Mouse (Mus musculus) erythroid progenitor cell, adult 5-6 weeks (primary cell): ENCODE data around the gene Meiob. TPM values are rescaled to one million over a fixed set of nuclear protein-coding genes. Genes with fewer than 3 reads are reported as not detected.

ENCODE experiments used
- total RNA-seq, 2 experiments: library from RNA; stranded (forward) in 1 of 2; stranded (reverse) in 1 of 2; fragments of 150-400 nt in 1 of 2; fragments of 186-747, 209-891 nt in 1 of 2; gene quantifications; 2 replicates each; pipeline versions ENCODE4 v1.2.3 to v1.2.4; 2015 to 2017; ENCODE audit warnings: low replicate concordance in 2 of 2

Meiob gene
- total RNA-seq, 2 experiments from 2014 or later, result not detected

Other genes with a start within 250 kb of the Meiob start
- 49.0 and 56.6 TPM in 2 replicates for gene Tsc2, start 171.7 kb upstream of the Meiob start, total RNA-seq (2015; ENCODE audit: low replicate concordance)
- gene Tsc2, start 171.7 kb upstream of the Meiob start, total RNA-seq (2017; ENCODE audit: low replicate concordance), result 13.5 and 28.4 TPM in 2 replicates
- gene Nthl1, start 171.6 kb upstream of the Meiob start, total RNA-seq (2015; ENCODE audit: low replicate concordance), result not detected in 2 replicates
- gene Nthl1, start 171.6 kb upstream of the Meiob start, total RNA-seq (2017; ENCODE audit: low replicate concordance), result 0.39 and 1.1 TPM in 2 replicates
- gene Slc9a3r2, start 154.0 kb upstream of the Meiob start, total RNA-seq (2015; ENCODE audit: low replicate concordance), result 0.84 TPM in 1 of 2 replicates, not detected in the other
- not detected in 2 replicates for gene Slc9a3r2, start 154.0 kb upstream of the Meiob start, total RNA-seq (2017; ENCODE audit: low replicate concordance)
- gene Npw, start 145.8 kb upstream of the Meiob start, total RNA-seq (2015; ENCODE audit: low replicate concordance), result not detected in 2 replicates
- gene Npw, start 145.8 kb upstream of the Meiob start, total RNA-seq (2017; ENCODE audit: low replicate concordance), result not detected in 2 replicates
- 13.4 and 18.4 TPM in 2 replicates for gene Zfp598, start 134.6 kb upstream of the Meiob start, total RNA-seq (2015; ENCODE audit: low replicate concordance)
- gene Zfp598, start 134.6 kb upstream of the Meiob start, total RNA-seq (2017; ENCODE audit: low replicate concordance), result 9.2 and 12.0 TPM in 2 replicates
- not detected in 2 replicates for gene Syngr3, start 114.3 kb upstream of the Meiob start, total RNA-seq (2015; ENCODE audit: low replicate concordance)
- not detected in 2 replicates for gene Syngr3, start 114.3 kb upstream of the Meiob start, total RNA-seq (2017; ENCODE audit: low replicate concordance)
- 9.6 and 15.9 TPM in 2 replicates for gene Gfer, start 108.1 kb upstream of the Meiob start, total RNA-seq (2015; ENCODE audit: low replicate concordance)
- gene Gfer, start 108.1 kb upstream of the Meiob start, total RNA-seq (2017; ENCODE audit: low replicate concordance), result 14.0 and 15.7 TPM in 2 replicates
- not detected in 2 replicates for gene Noxo1, start 108.1 kb upstream of the Meiob start, total RNA-seq (2015; ENCODE audit: low replicate concordance)
- not detected in 2 replicates for gene Noxo1, start 108.1 kb upstream of the Meiob start, total RNA-seq (2017; ENCODE audit: low replicate concordance)
- gene Tbl3, start 96.6 kb upstream of the Meiob start, total RNA-seq (2015; ENCODE audit: low replicate concordance), result 5.8 and 10.1 TPM in 2 replicates
- gene Tbl3, start 96.6 kb upstream of the Meiob start, total RNA-seq (2017; ENCODE audit: low replicate concordance), result 4.8 and 9.0 TPM in 2 replicates
- gene Rnf151, start 86.2 kb upstream of the Meiob start, total RNA-seq (2015; ENCODE audit: low replicate concordance), result not detected in 2 replicates
- not detected in 2 replicates for gene Rnf151, start 86.2 kb upstream of the Meiob start, total RNA-seq (2017; ENCODE audit: low replicate concordance)
- gene Rps2, start 86.2 kb upstream of the Meiob start, total RNA-seq (2015; ENCODE audit: low replicate concordance), result 1,299 and 1,601 TPM in 2 replicates
- 315 and 526 TPM in 2 replicates for gene Rps2, start 86.2 kb upstream of the Meiob start, total RNA-seq (2017; ENCODE audit: low replicate concordance)
- gene Ndufb10, start 79.8 kb upstream of the Meiob start, total RNA-seq (2015; ENCODE audit: low replicate concordance), result 178 and 200 TPM in 2 replicates
- gene Ndufb10, start 79.8 kb upstream of the Meiob start, total RNA-seq (2017; ENCODE audit: low replicate concordance), result 84.0 and 122 TPM in 2 replicates
- not detected in 2 replicates for gene Rpl3l, start 76.5 kb upstream of the Meiob start, total RNA-seq (2015; ENCODE audit: low replicate concordance)
- gene Rpl3l, start 76.5 kb upstream of the Meiob start, total RNA-seq (2017; ENCODE audit: low replicate concordance), result not detected in 2 replicates
- gene Msrb1, start 67.6 kb upstream of the Meiob start, total RNA-seq (2015; ENCODE audit: low replicate concordance), result 108 and 112 TPM in 2 replicates
- gene Msrb1, start 67.6 kb upstream of the Meiob start, total RNA-seq (2017; ENCODE audit: low replicate concordance), result 29.5 and 61.6 TPM in 2 replicates
- not detected in 2 replicates for gene Hs3st6, start 51.3 kb upstream of the Meiob start, total RNA-seq (2015; ENCODE audit: low replicate concordance)
- gene Hs3st6, start 51.3 kb upstream of the Meiob start, total RNA-seq (2017; ENCODE audit: low replicate concordance), result not detected in 2 replicates
- gene Hagh, start 35.9 kb downstream of the Meiob start, total RNA-seq (2015; ENCODE audit: low replicate concordance), result 350 and 357 TPM in 2 replicates
- 157 and 279 TPM in 2 replicates for gene Hagh, start 35.9 kb downstream of the Meiob start, total RNA-seq (2017; ENCODE audit: low replicate concordance)
- 50.5 and 87.6 TPM in 2 replicates for gene Fahd1, start 46.1 kb downstream of the Meiob start, total RNA-seq (2015; ENCODE audit: low replicate concordance)
- gene Fahd1, start 46.1 kb downstream of the Meiob start, total RNA-seq (2017; ENCODE audit: low replicate concordance), result 73.2 and 83.4 TPM in 2 replicates
- 0.84 TPM in 1 of 2 replicates, not detected in the other for gene Igfals, start 61.7 kb downstream of the Meiob start, total RNA-seq (2015; ENCODE audit: low replicate concordance)
- gene Igfals, start 61.7 kb downstream of the Meiob start, total RNA-seq (2017; ENCODE audit: low replicate concordance), result not detected in 2 replicates
- 31.9 and 50.8 TPM in 2 replicates for gene Nubp2, start 82.1 kb downstream of the Meiob start, total RNA-seq (2015; ENCODE audit: low replicate concordance)
- 35.0 and 44.1 TPM in 2 replicates for gene Nubp2, start 82.1 kb downstream of the Meiob start, total RNA-seq (2017; ENCODE audit: low replicate concordance)
- 84.0 and 90.5 TPM in 2 replicates for gene Spsb3, start 82.4 kb downstream of the Meiob start, total RNA-seq (2015; ENCODE audit: low replicate concordance)
- 47.5 and 65.7 TPM in 2 replicates for gene Spsb3, start 82.4 kb downstream of the Meiob start, total RNA-seq (2017; ENCODE audit: low replicate concordance)
- 6.3 and 14.4 TPM in 2 replicates for gene Eme2, start 90.8 kb downstream of the Meiob start, total RNA-seq (2015; ENCODE audit: low replicate concordance)
- 12.7 and 24.5 TPM in 2 replicates for gene Eme2, start 90.8 kb downstream of the Meiob start, total RNA-seq (2017; ENCODE audit: low replicate concordance)
- gene Mrps34, start 90.8 kb downstream of the Meiob start, total RNA-seq (2015; ENCODE audit: low replicate concordance), result 8.3 and 9.6 TPM in 2 replicates
- 9.1 and 19.4 TPM in 2 replicates for gene Mrps34, start 90.8 kb downstream of the Meiob start, total RNA-seq (2017; ENCODE audit: low replicate concordance)
- gene Nme3, start 92.2 kb downstream of the Meiob start, total RNA-seq (2015; ENCODE audit: low replicate concordance), result 151 and 169 TPM in 2 replicates
- gene Nme3, start 92.2 kb downstream of the Meiob start, total RNA-seq (2017; ENCODE audit: low replicate concordance), result 95.5 and 101 TPM in 2 replicates
- gene Mapk8ip3, start 132.7 kb downstream of the Meiob start, total RNA-seq (2015; ENCODE audit: low replicate concordance), result 132 and 177 TPM in 2 replicates
- gene Mapk8ip3, start 132.7 kb downstream of the Meiob start, total RNA-seq (2017; ENCODE audit: low replicate concordance), result 264 and 268 TPM in 2 replicates
- gene Jpt2, start 156.4 kb downstream of the Meiob start, total RNA-seq (2015; ENCODE audit: low replicate concordance), result 33.2 and 39.0 TPM in 2 replicates
- gene Jpt2, start 156.4 kb downstream of the Meiob start, total RNA-seq (2017; ENCODE audit: low replicate concordance), result 21.4 and 25.6 TPM in 2 replicates
- 49.9 and 54.4 TPM in 2 replicates for gene Cramp1l, start 211.5 kb downstream of the Meiob start, total RNA-seq (2015; ENCODE audit: low replicate concordance)
- gene Cramp1l, start 211.5 kb downstream of the Meiob start, total RNA-seq (2017; ENCODE audit: low replicate concordance), result 38.1 and 53.4 TPM in 2 replicates
- 129 and 130 TPM in 2 replicates for gene Ift140, start 211.8 kb downstream of the Meiob start, total RNA-seq (2015; ENCODE audit: low replicate concordance)
- gene Ift140, start 211.8 kb downstream of the Meiob start, total RNA-seq (2017; ENCODE audit: low replicate concordance), result 239 and 264 TPM in 2 replicates